Comparison of ENCODE assay signal across 16 mouse cellular contexts in genomic region chr9:46228491-46228890, GRCm38 (mm10). TPM values are rescaled to one million over a fixed set of nuclear protein-coding genes. Genes with fewer than 3 reads are reported as not detected.
A peak's percentile ranks its signal among the peaks of the same experiment; 100 is the strongest.
DNase-seq lines count a peak whose midpoint lies in the region; ATAC-seq and TF ChIP-seq lines count a peak whose summit lies in the region.
"Had no signal": no experiment of that assay in that cellular context is flagged by ENCODE, and none has a peak within 500 bp of the region (broad histone marks: within the 10 kb centered on the region; RNA-seq: fewer than 3 reads in every experiment).

TSS of gene Apoa1 (plus strand) at chr9:46228580.

- H3K36me3 ChIP-seq in kidney, embryonic 15.5 days, result no peaks in the 10 kb centered on the region
- H3K36me3 ChIP-seq in liver, adult 2 months (ENCODE audit: control insufficient read depth, insufficient read depth, low read length), result peaks cover 4% of the 10 kb centered on the region; the same call in 1 of the 2 replicates
- no peaks in the 10 kb centered on the region for H3K36me3 ChIP-seq in stomach, embryonic 16.5 days (ENCODE audit: control insufficient read depth, insufficient read depth, low read length)
- H3K36me3 ChIP-seq: neural tube, embryonic 12.5 days had no signal

- 59% methylated on average over 9 of the region's 9 CpGs for WGBS in kidney, embryonic 15.5 days
- 19% methylated on average over 9 of the region's 9 CpGs for WGBS in liver, adult 2 months
- 40% methylated on average over 9 of the region's 9 CpGs for WGBS in stomach, embryonic 16.5 days

- H3K27me3 ChIP-seq in kidney, embryonic 15.5 days, result peaks cover 20% of the 10 kb centered on the region; the same call in 1 of the 2 replicates
- H3K27me3 ChIP-seq in liver, adult 2 months (ENCODE audit: control insufficient read depth, insufficient read depth, low read length), result no peaks in the 10 kb centered on the region
- H3K27me3 ChIP-seq in stomach, embryonic 16.5 days (ENCODE audit: control insufficient read depth, insufficient read depth, low read length), result no peaks in the 10 kb centered on the region
- H3K27me3 ChIP-seq: hindbrain, embryonic 12.5 days had no signal

- TF ChIP-seq POLR2A in liver, adult 2 months (IDR thresholded peaks at IDR 0.05; ENCODE audit: extremely low read depth, insufficient read depth, low read length), result peak; percentile 94

- peak within 1 kb of the TSS; percentile 95; the same call in 1 of the 2 replicates for H3K4me2 ChIP-seq in kidney, embryonic 15.5 days
- 0 out of 2 replicates have a peak within 1 kb of the TSS, but pooled peaks have one; percentile 14 for H3K4me2 ChIP-seq in stomach, embryonic 16.5 days (ENCODE audit: low read depth, low read length)

- no peak for DNase-seq in adrenal gland, postnatal 14 days
- DNase-seq in adrenal gland, postnatal 25 days, result no peak
- no peak for DNase-seq in kidney, postnatal 10 days
- peak; percentile 89 for DNase-seq in liver, adult 2 months (ENCODE audit: extremely low read depth, low read depth, low spot score)
- no peak for DNase-seq in thymus, postnatal 14 days
- DNase-seq in embryo, embryonic 9.5 days (ENCODE audit: extremely low spot score), result no peak
- DNase-seq: kidney, adult 9 months; layer of hippocampus, adult 9-11 months; left cerebral cortex, postnatal 4 days; thymus, adult 18-20 months had no signal

- no peak within 1 kb of the TSS for H3K4me3 ChIP-seq in kidney, embryonic 15.5 days (replicated peaks)
- peak within 1 kb of the TSS; percentile 56 for H3K4me3 ChIP-seq in liver, adult 2 months (ENCODE audit: insufficient read depth, low read depth, low read length)
- no peak within 1 kb of the TSS for H3K4me3 ChIP-seq in stomach, embryonic 16.5 days (replicated peaks; ENCODE audit: low read length)

- H3K9ac ChIP-seq in kidney, embryonic 15.5 days, result no peak within 1 kb of the TSS
- H3K9ac ChIP-seq in liver, adult 2 months (ENCODE audit: low read depth, low read length), result peak within 1 kb of the TSS; percentile 85
- H3K9ac ChIP-seq in stomach, embryonic 16.5 days (ENCODE audit: low read length), result no peak within 1 kb of the TSS; the same call in 1 of the 2 replicates

- ATAC-seq in kidney, embryonic 15.5 days (replicated peaks; ENCODE audit: low FRiP score), result no peak
- ATAC-seq in stomach, embryonic 16.5 days (ENCODE audit: insufficient read depth, low FRiP score), result no peak
- ATAC-seq: midbrain, embryonic 16.5 days had no signal

- no peaks in the 10 kb centered on the region for H3K9me3 ChIP-seq in kidney, embryonic 15.5 days (replicated peaks)
- H3K9me3 ChIP-seq in stomach, embryonic 16.5 days (replicated peaks; ENCODE audit: control insufficient read depth, low read length), result no peaks in the 10 kb centered on the region
- H3K9me3 ChIP-seq: hindbrain, embryonic 12.5 days; neural tube, embryonic 12.5 days had no signal

- no peak within 1 kb of the TSS for H3K27ac ChIP-seq in kidney, embryonic 15.5 days
- peak within 1 kb of the TSS; percentile 90 for H3K27ac ChIP-seq in liver, adult 2 months (replicated peaks; ENCODE audit: insufficient read depth, low read depth, low read length)
- H3K27ac ChIP-seq in stomach, embryonic 16.5 days (ENCODE audit: low read length), result no peak within 1 kb of the TSS
- H3K27ac ChIP-seq: hindbrain, embryonic 12.5 days; neural tube, embryonic 12.5 days had no signal

- peak; percentile 44; the same call in 1 of the 2 replicates for TF ChIP-seq CTCF in liver, adult 2 months (IDR thresholded peaks at IDR 0.05; ENCODE audit: low read depth, low read length)

- no peaks in the 10 kb centered on the region for H3K79me2 ChIP-seq in liver, adult 2 months (ENCODE audit: control insufficient read depth, insufficient read depth, low read length)

- H3K4me1 ChIP-seq in kidney, embryonic 15.5 days, result peaks cover 12% of the 10 kb centered on the region
- peaks cover 25% of the 10 kb centered on the region for H3K4me1 ChIP-seq in liver, adult 2 months (ENCODE audit: control insufficient read depth, insufficient read depth, low read length)
- peaks cover 9% of the 10 kb centered on the region for H3K4me1 ChIP-seq in stomach, embryonic 16.5 days (ENCODE audit: control insufficient read depth, insufficient read depth, low read length)

RNA-seq across cellular contexts. Expression of gene Apoa1, which starts in this region (rescaled TPM):
- total RNA-seq in adrenal gland, postnatal 14 days (2021), result 163 and 2,505 TPM in 2 replicates
- total RNA-seq in adrenal gland, postnatal 25 days (2021), result 0.52 and 119 TPM in 2 replicates
- polyA plus RNA-seq in kidney, embryonic 15.5 days (2015; fragmentation: Nextera tagmentation; extraction: Ambion mirVana), result 32.7 and 67.5 TPM in 2 replicates
- 4,768 and 8,294 TPM in 2 replicates for total RNA-seq in liver, adult 2 months (2014; rRNA removed)
- 7,598 and 8,406 TPM in 2 replicates for polyA plus RNA-seq in liver, adult 2 months (2012; rRNA removed)
- 510 and 643 TPM in 2 replicates for polyA plus RNA-seq in stomach, embryonic 16.5 days (2015; fragmentation: Nextera tagmentation; extraction: Ambion mirVana)
- total RNA-seq: granulocyte monocyte progenitor cell, adult 5-6 weeks had no signal

Comparison
In these comparisons a context has a peak if more than half of its experiments do, and no peak if none do; other contexts are left out.
1. RNA of gene Apoa1 (polyA plus RNA-seq): 7,598 to 8,406 TPM in liver, adult 2 months; 510 to 643 TPM in stomach, embryonic 16.5 days and 32.7 to 67.5 TPM in kidney, embryonic 15.5 days; every median in the first group is over 10 times any median in the second.